Mouse (Mus musculus) hindbrain, embryonic 13.5 days (tissue): ENCODE results near the gene Srsf3. TPM values are rescaled to one million over a fixed set of nuclear protein-coding genes. Genes with fewer than 3 reads are reported as not detected.
"Not testable (repeated sequence)": the region's sequence is repeated elsewhere in the genome, so short reads cannot be mapped to it uniquely, and the experiment has no call there.

Experiments used
- ATAC-seq: fragments of 200-750 bp; cut with Nextera tagmentation; 2 replicates; pipeline ENCODE4 v1.8.0; 2017; ENCODE audit warnings: moderate TSS enrichment; ENCODE audit not compliant: low FRiP score
- H3K27ac ChIP-seq: fragments of 300-500 bp; sonication (generic); 2 replicates; pipeline ENCODE4 v1.5.1; 2015; ENCODE audit warnings: inconsistent platforms, mild to moderate bottlenecking, moderate library complexity
- H3K27me3 ChIP-seq: fragments of 300-500 bp; sonication (generic); 2 replicates; pipeline ENCODE4 v1.6.1; 2015; ENCODE audit warnings: mild to moderate bottlenecking, inconsistent platforms
- H3K36me3 ChIP-seq: fragments of 300-500 bp; sonication (generic); 2 replicates; pipeline ENCODE4 v1.6.1; 2015; ENCODE audit warnings: mild to moderate bottlenecking, inconsistent platforms
- H3K4me1 ChIP-seq: fragments of 300-500 bp; sonication (generic); replicated peaks from 2 replicates; pipeline ENCODE4 v1.6.1; 2015; ENCODE audit warnings: inconsistent platforms
- H3K4me2 ChIP-seq: fragments of 300-500 bp; sonication (generic); 2 replicates; pipeline ENCODE4 v1.6.1; 2015; ENCODE audit warnings: inconsistent platforms, mild to moderate bottlenecking, moderate library complexity
- H3K4me3 ChIP-seq: fragments of 300-500 bp; sonication (generic); 2 replicates; pipeline ENCODE4 v1.5.1; 2015; ENCODE audit warnings: mild to moderate bottlenecking, inconsistent platforms
- H3K9ac ChIP-seq: fragments of 300-500 bp; sonication (generic); 2 replicates; pipeline ENCODE4 v1.6.1; 2015; ENCODE audit warnings: mild to moderate bottlenecking, inconsistent platforms
- H3K9me3 ChIP-seq: fragments of 300-500 bp; sonication (generic); 2 replicates; pipeline ENCODE4 v1.6.1; 2016; ENCODE audit warnings: inconsistent platforms
- WGBS: fragments of 180-500 bp; shearing (Covaris S2); methylation state at CpG from one replicate; pipeline ENCODE4 v1.1.7; 2015; 5-methylcytosine and 5-hydroxymethylcytosine counted together
- polyA plus RNA-seq: library from polyadenylated mRNA; unstranded; fragments of >200 nt; fragmentation: Nextera tagmentation; extraction: Ambion mirVana; gene quantifications from 2 replicates; pipeline ENCODE4 v1.2.1, GENCODE M21; 2015

Gene Srsf3
- polyA plus RNA-seq, 1 experiment from 2014 or later = 506 TPM

GRCm38 (mm10) chr17:29022230-29022819 is 10.1 kb upstream of the Srsf3 start:
- ATAC-seq = no peak
- Histone ChIP-seq H3K4me3 (no peak overlapping the region), H3K4me2 (peak overlapping the region; percentile 20; the same call in 1 of the 2 replicates), H3K4me1 (peaks cover 7% of the 10 kb centered on the region; the same call in 1 of the 2 replicates), H3K36me3 (no peaks in the 10 kb centered on the region), H3K27me3 (peaks cover 5% of the 10 kb centered on the region; the same call in 1 of the 2 replicates), H3K27ac (no peak overlapping the region), H3K9me3 (no peaks in the 10 kb centered on the region), H3K9ac (no peak overlapping the region)
- WGBS = 17% methylated on average over 15 of the region's 15 CpGs

GRCm38 (mm10) chr17:29023346-29023745 is 9.1 kb upstream of the Srsf3 start:
- H3K9me3 ChIP-seq = no peaks in the 10 kb centered on the region
- peaks cover 7% of the 10 kb centered on the region; the same call in 1 of the 2 replicates for H3K4me1 ChIP-seq
- ATAC-seq = no peak
- H3K27ac ChIP-seq = no peak overlapping the region
- peaks cover 5% of the 10 kb centered on the region; the same call in 1 of the 2 replicates for H3K27me3 ChIP-seq
- no peaks in the 10 kb centered on the region for H3K36me3 ChIP-seq
- H3K4me3 ChIP-seq = no peak overlapping the region
- H3K4me2 ChIP-seq = no peak overlapping the region
- no peak overlapping the region for H3K9ac ChIP-seq
- 95% methylated on average over 6 of the region's 6 CpGs for WGBS

- H3K4me2 ChIP-seq = no peak overlapping the region
- no peak for ATAC-seq
- no peaks in the 10 kb centered on the region for H3K9me3 ChIP-seq
- H3K27ac ChIP-seq = no peak overlapping the region
- H3K27me3 ChIP-seq = peaks cover 5% of the 10 kb centered on the region; the same call in 1 of the 2 replicates
- H3K9ac ChIP-seq = no peak overlapping the region
- H3K4me1 ChIP-seq = peaks cover 7% of the 10 kb centered on the region; the same call in 1 of the 2 replicates
- H3K36me3 ChIP-seq = no peaks in the 10 kb centered on the region
- WGBS = 58% methylated on average over 22 of the region's 22 CpGs
- no peak overlapping the region for H3K4me3 ChIP-seq
Observed at GRCm38 (mm10) chr17:29024047-29024892, 8.2 kb upstream of the Srsf3 start.

- WGBS = 21% methylated on average over 10 of the region's 10 CpGs
- no peak for ATAC-seq
- H3K27me3 ChIP-seq = peaks cover 5% of the 10 kb centered on the region; the same call in 1 of the 2 replicates
- H3K4me1 ChIP-seq = peaks cover 7% of the 10 kb centered on the region; the same call in 1 of the 2 replicates
- H3K27ac ChIP-seq = no peak overlapping the region
- H3K9ac ChIP-seq = no peak overlapping the region
- H3K36me3 ChIP-seq = no peaks in the 10 kb centered on the region
- H3K4me2 ChIP-seq = no peak overlapping the region
- H3K4me3 ChIP-seq = no peak overlapping the region
- no peaks in the 10 kb centered on the region for H3K9me3 ChIP-seq
Observed at GRCm38 (mm10) chr17:29024896-29025565, 7.4 kb upstream of the Srsf3 start.

GRCm38 (mm10) chr17:29026652-29027356 is 5.6 kb upstream of the Srsf3 start:
- Histone ChIP-seq H3K9ac (no peak overlapping the region), H3K4me2 (no peak overlapping the region), H3K4me3 (no peak overlapping the region), H3K27ac (no peak overlapping the region), H3K36me3 (no peaks in the 10 kb centered on the region), H3K27me3 (peaks cover 5% of the 10 kb centered on the region; the same call in 1 of the 2 replicates), H3K9me3 (no peaks in the 10 kb centered on the region), H3K4me1 (peaks cover 13% of the 10 kb centered on the region)
- WGBS = 39% methylated on average over 5 of the region's 5 CpGs
- ATAC-seq = no peak

- H3K9me3 ChIP-seq = no peaks in the 10 kb centered on the region
- no peaks in the 10 kb centered on the region for H3K36me3 ChIP-seq
- H3K4me1 ChIP-seq = peaks cover 20% of the 10 kb centered on the region
- H3K9ac ChIP-seq = no peak overlapping the region
- no peak for ATAC-seq
- no peak overlapping the region for H3K27ac ChIP-seq
- H3K27me3 ChIP-seq = no peaks in the 10 kb centered on the region
- no peak overlapping the region for H3K4me2 ChIP-seq
- no peak overlapping the region for H3K4me3 ChIP-seq
- WGBS = 93% methylated on average over 6 of the region's 6 CpGs
Observed at GRCm38 (mm10) chr17:29030321-29031034, 1.9 kb upstream of the Srsf3 start.

GRCm38 (mm10) chr17:29031085-29031711 is 1.2 kb upstream of the Srsf3 start:
- H3K27me3 ChIP-seq, ATAC-seq, H3K36me3 ChIP-seq, H3K9me3 ChIP-seq: not testable (repeated sequence)
- peak overlapping the region; percentile 81 for H3K4me2 ChIP-seq
- H3K4me3 ChIP-seq = peak overlapping the region; percentile 66
- peaks cover 23% of the 10 kb centered on the region for H3K4me1 ChIP-seq
- WGBS = 51% methylated on average over 7 of the region's 7 CpGs
- peak overlapping the region; percentile 98 for H3K27ac ChIP-seq
- peak overlapping the region; percentile 89 for H3K9ac ChIP-seq

GRCm38 (mm10) chr17:29031771-29032273 is 606 bp upstream of the Srsf3 start:
- H3K27ac ChIP-seq = peak overlapping the region; percentile 98
- peaks cover 29% of the 10 kb centered on the region for H3K4me1 ChIP-seq
- no peaks in the 10 kb centered on the region for H3K9me3 ChIP-seq
- H3K27me3 ChIP-seq = no peaks in the 10 kb centered on the region
- under 1% methylated on average over 26 of the region's 26 CpGs for WGBS
- H3K9ac ChIP-seq = peak overlapping the region; percentile 89
- H3K4me3 ChIP-seq = peak overlapping the region; percentile 66
- H3K36me3 ChIP-seq = peaks cover 6% of the 10 kb centered on the region
- peak; percentile 41 for ATAC-seq
- peak overlapping the region; percentile 81 for H3K4me2 ChIP-seq

- H3K9me3 ChIP-seq = no peaks in the 10 kb centered on the region
- ATAC-seq = no peak
- H3K4me2 ChIP-seq = peak overlapping the region; percentile 99
- 0 out of 2 replicates have a peak overlapping the region, but pooled peaks have one; percentile 0 for H3K27ac ChIP-seq
- WGBS = 0% methylated on average over 6 of the region's 6 CpGs
- peak overlapping the region; percentile 66 for H3K4me3 ChIP-seq
- no peaks in the 10 kb centered on the region for H3K27me3 ChIP-seq
- H3K4me1 ChIP-seq = peaks cover 45% of the 10 kb centered on the region
- peaks cover 22% of the 10 kb centered on the region for H3K36me3 ChIP-seq
- H3K9ac ChIP-seq = peak overlapping the region; percentile 94
Observed at GRCm38 (mm10) chr17:29033569-29034061, 1.2 kb downstream of the Srsf3 start.

GRCm38 (mm10) chr17:29034264-29034663 is 1.8 kb downstream of the Srsf3 start:
- no peak for ATAC-seq
- H3K4me3 ChIP-seq = peak overlapping the region; percentile 66
- H3K9ac ChIP-seq = peak overlapping the region; percentile 94
- H3K27ac ChIP-seq = no peak overlapping the region
- no peaks in the 10 kb centered on the region for H3K27me3 ChIP-seq
- peaks cover 45% of the 10 kb centered on the region for H3K4me1 ChIP-seq
- H3K4me2 ChIP-seq = peak overlapping the region; percentile 99
- no peaks in the 10 kb centered on the region for H3K9me3 ChIP-seq
- H3K36me3 ChIP-seq = peaks cover 29% of the 10 kb centered on the region

- Histone ChIP-seq H3K4me2 (peak overlapping the region; percentile 99), H3K4me3 (peak overlapping the region; percentile 66), H3K27me3 (no peaks in the 10 kb centered on the region), H3K9ac (peak overlapping the region; percentile 30; the same call in 1 of the 2 replicates), H3K9me3 (no peaks in the 10 kb centered on the region), H3K4me1 (peaks cover 53% of the 10 kb centered on the region), H3K36me3 (peaks cover 41% of the 10 kb centered on the region), H3K27ac (no peak overlapping the region)
- ATAC-seq = no peak
Observed at GRCm38 (mm10) chr17:29035506-29035905, 3.1 kb downstream of the Srsf3 start.
